Mouse (Mus musculus): ENCODE results near the gene Bcl2. TPM values are rescaled to one million over a fixed set of nuclear protein-coding genes. Genes with fewer than 3 reads are reported as not detected.

The Bcl2 gene
- total RNA-seq, 2 experiments from 2014 or later, result 9.1 to 10.2 TPM

- DNase-seq, result no peak
- intact Hi-C loops (cut with DNase I), result no loop called here
Observed at GRCm38 (mm10) chr1:106597575-106598291, 116.3 kb downstream of the Bcl2 start.

GRCm38 (mm10) chr1:106596380-106596779 lies 117.7 kb downstream of the Bcl2 start:
- no peak for DNase-seq
- intact Hi-C loops (cut with DNase I), result no loop called here

GRCm38 (mm10) chr1:106595286-106595885 lies 118.7 kb downstream of the Bcl2 start:
- intact Hi-C loops (cut with DNase I), result no loop called here
- no peak for DNase-seq

- no peak for DNase-seq
- intact Hi-C loops (cut with DNase I), result no loop called here
Observed at GRCm38 (mm10) chr1:106591180-106591774, 122.8 kb downstream of the Bcl2 start.

GRCm38 (mm10) chr1:106589141-106589540 lies 124.9 kb downstream of the Bcl2 start:
- intact Hi-C loops (cut with DNase I), result no loop called here
- no peak for DNase-seq

- intact Hi-C loops (cut with DNase I), result no loop called here
- DNase-seq, result no peak
Observed at GRCm38 (mm10) chr1:106587866-106588470, 126.1 kb downstream of the Bcl2 start.

GRCm38 (mm10) chr1:106586761-106587160 lies 127.3 kb downstream of the Bcl2 start:
- DNase-seq, result no peak
- intact Hi-C loops (cut with DNase I), result no loop called here

GRCm38 (mm10) chr1:106585349-106585748 lies 128.7 kb downstream of the Bcl2 start:
- DNase-seq, result no peak
- intact Hi-C loops (cut with DNase I), result no loop called here

GRCm38 (mm10) chr1:106584824-106585223 lies 129.2 kb downstream of the Bcl2 start:
- intact Hi-C loops (cut with DNase I), result no loop called here
- DNase-seq, result no peak

- intact Hi-C loops (cut with DNase I), result no loop called here
- DNase-seq, result no peak
Observed at GRCm38 (mm10) chr1:106584273-106584672, 129.8 kb downstream of the Bcl2 start.

GRCm38 (mm10) chr1:106583245-106584241 lies 130.5 kb downstream of the Bcl2 start:
- intact Hi-C loops (cut with DNase I), result no loop called here
- DNase-seq, result peak; percentile 40 to 49

GRCm38 (mm10) chr1:106582810-106583209 lies 131.3 kb downstream of the Bcl2 start:
- DNase-seq, result no peak
- intact Hi-C loops (cut with DNase I), result no loop called here

- no peak for DNase-seq
- intact Hi-C loops (cut with DNase I), result no loop called here
Observed at GRCm38 (mm10) chr1:106581812-106582211, 132.3 kb downstream of the Bcl2 start.

- intact Hi-C loops (cut with DNase I), result no loop called here
- DNase-seq, result no peak
Observed at GRCm38 (mm10) chr1:106579768-106580167, 134.3 kb downstream of the Bcl2 start.

- no peak for DNase-seq
- intact Hi-C loops (cut with DNase I), result no loop called here
Observed at GRCm38 (mm10) chr1:106572506-106572905, 141.6 kb downstream of the Bcl2 start.

GRCm38 (mm10) chr1:106570870-106571269 lies 143.2 kb downstream of the Bcl2 start:
- intact Hi-C loops (cut with DNase I), result no loop called here

GRCm38 (mm10) chr1:106570366-106570765 lies 143.7 kb downstream of the Bcl2 start:
- DNase-seq, result no peak
- intact Hi-C loops (cut with DNase I), result no loop called here

More at GRCm38 (mm10) chr1:106570870-106571269, 143.2 kb downstream of the Bcl2 start:
- no peak for DNase-seq

GRCm38 (mm10) chr1:106569674-106570073 lies 144.4 kb downstream of the Bcl2 start:
- intact Hi-C loops (cut with DNase I), result no loop called here
- DNase-seq, result no peak

- DNase-seq, result no peak
- intact Hi-C loops (cut with DNase I), result no loop called here
Observed at GRCm38 (mm10) chr1:106568868-106569267, 145.2 kb downstream of the Bcl2 start.

GRCm38 (mm10) chr1:106567506-106567905 lies 146.6 kb downstream of the Bcl2 start:
- intact Hi-C loops (cut with DNase I), result no loop called here

More at GRCm38 (mm10) chr1:106567506-106567905, 146.6 kb downstream of the Bcl2 start:
- DNase-seq, result no peak
